Mouse (Mus musculus): Measurements from ENCODE around the gene Noc4l. TPM values are rescaled to one million over a fixed set of nuclear protein-coding genes. Genes with fewer than 3 reads are reported as not detected.

Gene Noc4l
- polyA plus RNA-seq (2016; fragmentation: Nextera tagmentation; extraction: Ambion mirVana): 58.3 and 61.1 TPM in 2 replicates

DNA sequence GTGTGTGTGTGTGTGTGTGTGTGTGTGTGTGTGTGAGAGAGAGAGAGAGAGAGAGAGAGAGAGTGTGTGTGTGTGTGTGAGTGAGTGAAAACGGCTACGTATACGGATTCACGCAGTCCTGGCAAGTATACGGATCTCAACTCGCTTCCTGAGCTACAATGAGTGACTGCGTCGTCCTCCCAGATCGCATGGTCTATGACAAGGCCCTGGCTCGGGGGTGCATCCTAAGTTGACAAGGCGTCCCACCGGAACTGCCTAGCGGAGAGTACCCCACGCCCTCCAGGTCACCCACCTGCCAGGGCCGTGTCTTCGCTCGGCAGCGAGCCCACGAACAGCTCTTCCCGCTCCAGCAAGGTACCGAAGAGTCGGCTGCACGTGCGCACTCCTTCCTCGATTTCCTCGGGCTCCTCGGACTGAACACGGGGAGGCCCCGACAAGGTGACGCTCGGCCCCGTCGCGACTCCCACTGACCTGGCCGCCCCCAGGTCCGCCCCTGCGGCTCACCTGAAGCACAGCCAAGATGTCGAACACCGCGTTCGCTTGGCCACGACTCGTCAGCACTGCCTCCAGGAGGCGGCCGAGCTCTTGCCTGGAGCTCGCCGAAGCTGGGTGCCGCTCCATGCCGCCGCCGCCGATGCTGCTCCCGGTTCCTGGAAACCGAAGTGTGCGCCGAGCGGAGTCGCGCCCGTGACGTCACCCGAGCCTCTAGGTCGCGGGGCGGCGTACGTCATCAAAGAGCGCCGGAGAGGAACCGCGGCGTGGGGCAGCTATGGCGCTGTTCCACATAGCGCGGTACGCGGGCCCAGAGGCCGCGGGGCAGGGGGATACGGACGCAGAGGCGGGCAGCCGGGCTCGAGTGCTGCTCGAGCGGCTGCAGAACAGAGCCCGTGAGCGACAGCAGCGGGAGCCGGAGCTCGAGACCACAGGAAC is at the start of gene Noc4l, which contains the start of gene Ddx51:
Gene Noc4l, minus strand, starts transcription at position 699 of the 930 bp plus-strand sequence.
Gene Ddx51, plus strand, starts transcription at position 733 of the 930 bp plus-strand sequence.
- under 1% methylated on average over 91 of the region's 91 CpGs for WGBS

DNA sequence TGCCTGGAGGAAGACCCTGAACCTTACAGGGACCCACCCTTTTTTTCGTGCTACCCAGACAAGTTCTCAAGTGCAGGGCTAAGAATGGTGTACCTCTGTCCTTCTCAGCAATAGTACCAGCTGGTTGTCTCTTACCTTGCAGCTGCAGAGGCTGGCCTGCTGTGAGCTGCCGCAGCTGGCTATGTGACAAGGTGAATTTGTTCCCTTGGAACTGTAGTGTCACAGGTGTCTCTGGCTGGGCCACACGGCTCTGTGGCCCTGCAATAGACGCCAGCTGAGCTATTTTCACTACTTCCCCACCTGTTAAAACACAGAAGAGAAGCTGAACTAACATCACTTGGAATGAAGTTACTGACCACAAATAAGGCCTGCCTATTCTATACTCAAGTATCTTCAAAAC is 45.4 kb upstream of the Noc4l start:
- H3K4me3 ChIP-seq (replicated peaks): no peak overlapping the region
- H3K27me3 ChIP-seq: no peaks in the 10 kb centered on the region
- no peak for ATAC-seq (ENCODE audit: low FRiP score)
- no peak overlapping the region for H3K9ac ChIP-seq
- peaks cover 93% of the 10 kb centered on the region for H3K36me3 ChIP-seq (replicated peaks)
- no peaks in the 10 kb centered on the region for H3K9me3 ChIP-seq
- H3K27ac ChIP-seq: no peak overlapping the region
- WGBS: 92% methylated on average over 4 of the region's 4 CpGs
- no peak overlapping the region for H3K4me2 ChIP-seq
- H3K4me1 ChIP-seq: no peaks in the 10 kb centered on the region

More for the DNA sequence above, at the start of gene Noc4l, which contains the start of gene Ddx51:
- Histone ChIP-seq H3K9me3 (no peaks in the 10 kb centered on the region), H3K9ac (peak within 1 kb of the TSS; percentile 82), H3K4me1 (peaks cover 18% of the 10 kb centered on the region), H3K4me2 (peak within 1 kb of the TSS; percentile 92), H3K27ac (peak within 1 kb of the TSS; percentile 13; the same call in 1 of the 2 replicates), H3K36me3 (replicated peaks) (peaks cover 71% of the 10 kb centered on the region), H3K27me3 (no peaks in the 10 kb centered on the region), H3K4me3 (replicated peaks) (peak within 1 kb of the TSS; percentile 95)
- ATAC-seq (ENCODE audit: low FRiP score): peak; percentile 88

DNA sequence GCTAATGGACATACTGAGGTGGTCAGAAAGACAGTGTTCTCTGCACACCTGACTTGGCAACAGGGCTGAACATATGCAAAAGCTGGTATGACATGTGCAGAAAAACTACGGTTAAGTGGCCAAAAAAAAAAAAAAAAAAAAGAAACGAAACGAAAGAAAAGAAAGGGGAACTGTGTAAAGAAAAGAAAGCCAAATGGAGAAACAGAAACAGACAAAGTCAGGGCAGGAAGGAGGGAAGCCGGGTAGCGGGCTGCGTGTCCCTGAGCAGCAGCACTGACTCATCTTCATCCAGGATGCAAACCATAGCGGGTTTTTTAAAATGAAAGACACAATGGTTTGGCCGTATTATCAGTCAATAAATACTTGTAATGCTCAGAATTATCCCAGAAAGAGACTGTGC is 28.8 kb upstream of the Noc4l start:
- ATAC-seq (ENCODE audit: low FRiP score): no peak
- H3K36me3 ChIP-seq (replicated peaks): peaks cover 91% of the 10 kb centered on the region
- H3K4me1 ChIP-seq: no peaks in the 10 kb centered on the region
- H3K4me3 ChIP-seq (replicated peaks): no peak overlapping the region
- H3K9ac ChIP-seq: no peak overlapping the region
- H3K4me2 ChIP-seq: no peak overlapping the region
- H3K9me3 ChIP-seq: no peaks in the 10 kb centered on the region
- H3K27me3 ChIP-seq: no peaks in the 10 kb centered on the region
- 94% methylated on average over 8 of the region's 8 CpGs for WGBS
- no peak overlapping the region for H3K27ac ChIP-seq

DNA sequence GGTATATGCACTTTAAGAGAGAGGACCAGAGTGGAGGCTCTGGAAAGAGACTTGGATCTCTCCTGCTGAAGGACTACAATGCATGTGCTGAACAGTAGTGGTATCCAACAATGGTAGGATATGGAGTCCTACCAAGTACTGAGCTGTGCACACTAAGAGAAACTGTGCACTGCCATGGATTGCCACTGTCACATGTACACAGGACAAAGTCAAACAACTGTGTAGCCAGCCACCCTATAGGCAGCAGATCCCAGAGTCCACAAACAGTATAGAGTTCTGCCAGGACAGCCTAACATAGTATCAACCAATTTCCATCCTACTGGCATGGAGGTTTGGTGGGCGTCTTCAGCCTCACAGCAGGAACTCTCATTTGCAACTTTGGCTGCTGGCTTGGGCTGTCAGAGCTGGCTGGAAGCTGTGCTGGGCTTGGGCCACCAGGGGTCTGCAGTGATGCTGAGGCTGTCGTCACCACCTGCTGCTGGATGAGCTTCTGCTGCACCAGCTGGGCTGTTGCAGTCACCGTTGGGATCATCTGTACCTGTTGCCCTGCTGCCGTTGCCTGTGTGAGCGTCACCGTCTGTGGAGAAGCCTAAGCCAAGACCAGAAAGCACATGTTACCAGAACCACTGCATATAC is 12.4 kb upstream of the Noc4l start:
- H3K4me1 ChIP-seq: no peaks in the 10 kb centered on the region
- no peak overlapping the region for H3K27ac ChIP-seq
- no peak overlapping the region for H3K9ac ChIP-seq
- 70% methylated on average over 6 of the region's 6 CpGs for WGBS
- H3K4me2 ChIP-seq: no peak overlapping the region
- ATAC-seq (ENCODE audit: low FRiP score): no peak
- H3K27me3 ChIP-seq: no peaks in the 10 kb centered on the region
- H3K4me3 ChIP-seq (replicated peaks): no peak overlapping the region
- H3K9me3 ChIP-seq: no peaks in the 10 kb centered on the region
- H3K36me3 ChIP-seq (replicated peaks): peaks cover 89% of the 10 kb centered on the region

DNA sequence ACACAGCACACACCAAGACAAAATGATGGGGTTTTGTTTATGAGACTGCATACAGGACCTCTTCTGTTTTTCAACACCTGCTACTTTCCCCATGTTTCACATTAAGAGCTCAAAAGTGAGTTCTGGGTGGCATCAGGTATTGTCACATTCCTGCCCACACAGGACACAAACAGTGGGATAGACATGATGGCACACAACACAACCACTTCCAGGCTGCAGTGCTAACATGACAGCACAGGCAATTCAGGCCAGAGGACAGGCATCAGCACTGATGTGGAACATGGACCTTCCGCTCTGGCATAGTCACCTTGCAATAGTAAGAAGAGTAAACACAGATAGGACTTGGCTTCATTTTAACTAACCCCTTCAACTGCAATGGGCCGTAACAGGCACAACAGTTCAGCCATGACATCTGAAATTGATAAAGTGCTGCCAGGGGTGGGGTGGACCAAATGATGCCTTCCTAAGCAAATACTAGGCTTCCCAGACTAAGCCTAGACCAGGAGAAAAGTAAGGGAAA is 11.6 kb upstream of the Noc4l start:
- Histone ChIP-seq H3K27me3 (no peaks in the 10 kb centered on the region), H3K4me2 (no peak overlapping the region), H3K9me3 (no peaks in the 10 kb centered on the region), H3K4me1 (no peaks in the 10 kb centered on the region), H3K9ac (no peak overlapping the region), H3K27ac (no peak overlapping the region), H3K4me3 (replicated peaks) (no peak overlapping the region), H3K36me3 (replicated peaks) (peaks cover 89% of the 10 kb centered on the region)
- WGBS: 97% methylated on average over 2 of the region's 2 CpGs
- ATAC-seq (ENCODE audit: low FRiP score): no peak

DNA sequence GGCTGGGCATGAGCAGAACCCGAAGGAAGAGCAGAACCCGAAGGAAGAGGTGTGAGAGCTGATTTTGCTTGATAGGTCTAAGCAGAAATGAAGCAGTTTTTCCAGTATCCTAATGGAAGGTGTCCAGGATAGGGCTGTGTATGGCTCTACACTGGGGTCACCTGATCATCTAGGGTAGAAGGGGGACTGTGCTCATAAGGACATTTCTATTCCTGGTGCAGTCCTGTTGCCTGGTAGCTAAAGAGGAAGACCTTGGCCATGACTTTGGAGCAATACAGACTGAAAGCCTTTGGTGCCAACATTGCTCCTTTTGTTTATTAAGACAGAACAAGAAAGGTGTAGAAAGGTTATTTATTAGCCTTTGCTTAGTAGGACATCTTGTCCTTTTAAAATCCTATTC is 10.8 kb upstream of the Noc4l start:
- ATAC-seq (ENCODE audit: low FRiP score): no peak
- WGBS: 98% methylated on average over 2 of the region's 2 CpGs
- Histone ChIP-seq H3K36me3 (replicated peaks) (peaks cover 89% of the 10 kb centered on the region), H3K4me3 (replicated peaks) (no peak overlapping the region), H3K9me3 (no peaks in the 10 kb centered on the region), H3K4me1 (no peaks in the 10 kb centered on the region), H3K9ac (no peak overlapping the region), H3K27me3 (no peaks in the 10 kb centered on the region), H3K4me2 (no peak overlapping the region), H3K27ac (no peak overlapping the region)

DNA sequence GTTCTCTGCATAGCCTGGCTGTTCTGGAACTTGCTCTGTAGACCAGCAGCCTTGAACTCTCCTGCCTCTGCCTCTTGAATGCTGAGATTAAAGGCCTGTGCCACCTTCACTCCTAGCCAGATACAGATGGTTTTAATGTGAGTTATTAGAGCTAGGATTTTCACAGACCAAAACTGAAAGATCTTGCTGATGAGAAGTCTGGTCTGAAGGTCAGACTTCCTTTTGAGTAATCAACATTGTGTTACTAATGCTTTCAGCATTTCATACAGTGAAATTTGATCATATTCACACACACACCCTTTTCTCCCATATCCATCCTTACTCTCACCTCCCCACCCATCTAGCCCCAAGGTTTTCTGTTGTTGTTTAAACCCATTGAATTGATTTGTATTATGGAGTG is 6.5 kb upstream of the Noc4l start:
- Histone ChIP-seq H3K4me3 (replicated peaks) (no peak overlapping the region), H3K27ac (no peak overlapping the region), H3K9ac (no peak overlapping the region), H3K4me2 (no peak overlapping the region), H3K9me3 (no peaks in the 10 kb centered on the region), H3K27me3 (no peaks in the 10 kb centered on the region), H3K4me1 (no peaks in the 10 kb centered on the region), H3K36me3 (replicated peaks) (peaks cover 88% of the 10 kb centered on the region)
- no peak for ATAC-seq (ENCODE audit: low FRiP score)

DNA sequence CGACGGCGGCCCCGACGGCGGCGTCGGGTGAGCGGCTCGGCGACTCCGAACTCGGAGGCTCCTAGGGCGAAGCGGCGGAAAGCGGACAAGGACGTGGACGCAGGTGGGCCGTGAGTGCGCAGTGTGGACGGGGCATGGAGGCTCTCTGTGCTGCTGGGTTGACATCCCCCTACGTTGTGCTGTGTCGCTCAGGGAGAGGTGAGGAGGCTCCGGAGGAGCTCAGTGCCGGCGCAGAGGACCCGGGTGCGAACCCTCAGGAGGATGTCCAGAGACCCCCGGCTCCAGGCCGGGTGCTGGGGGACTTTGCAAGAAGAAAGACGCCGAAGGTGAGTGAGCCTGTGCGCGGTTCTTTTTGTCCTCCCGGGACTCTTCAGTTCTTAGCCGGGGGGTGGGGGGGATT is 469 bp upstream of the Noc4l start:
- no peaks in the 10 kb centered on the region for H3K9me3 ChIP-seq
- peak; percentile 56 for ATAC-seq (ENCODE audit: low FRiP score)
- H3K36me3 ChIP-seq (replicated peaks): peaks cover 71% of the 10 kb centered on the region
- WGBS: 2% methylated on average over 37 of the region's 37 CpGs
- peak overlapping the region; percentile 92 for H3K4me2 ChIP-seq
- H3K4me1 ChIP-seq: peaks cover 18% of the 10 kb centered on the region
- peak overlapping the region; percentile 82 for H3K9ac ChIP-seq
- no peaks in the 10 kb centered on the region for H3K27me3 ChIP-seq
- peak overlapping the region; percentile 6; the same call in 1 of the 2 replicates for H3K27ac ChIP-seq
- peak overlapping the region; percentile 95 for H3K4me3 ChIP-seq (replicated peaks)

DNA sequence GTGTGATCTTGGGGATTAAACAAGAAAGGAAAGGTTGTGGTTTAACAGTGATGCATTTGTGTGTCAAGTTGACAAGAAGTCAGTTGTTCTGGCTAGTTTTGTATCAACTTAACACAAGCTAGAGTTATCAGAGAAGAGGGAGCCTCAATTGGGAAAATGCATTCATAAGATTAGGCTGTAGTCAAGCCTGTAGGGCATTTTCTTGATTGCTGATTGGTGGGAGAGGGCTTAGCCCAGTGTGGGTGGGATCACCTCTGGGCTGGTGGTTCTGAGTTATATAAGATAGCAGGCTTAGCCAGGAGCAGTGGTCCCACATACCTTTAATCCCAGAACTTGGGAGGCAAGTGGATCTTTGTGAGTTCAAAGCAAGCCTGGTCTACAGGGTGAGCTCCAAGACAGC is 6.8 kb downstream of the Noc4l start:
- Histone ChIP-seq H3K4me3 (replicated peaks) (no peak overlapping the region), H3K27ac (no peak overlapping the region), H3K36me3 (replicated peaks) (peaks cover 59% of the 10 kb centered on the region), H3K9me3 (no peaks in the 10 kb centered on the region), H3K9ac (no peak overlapping the region), H3K4me2 (no peak overlapping the region), H3K27me3 (no peaks in the 10 kb centered on the region), H3K4me1 (no peaks in the 10 kb centered on the region)
- ATAC-seq (ENCODE audit: low FRiP score): no peak

DNA sequence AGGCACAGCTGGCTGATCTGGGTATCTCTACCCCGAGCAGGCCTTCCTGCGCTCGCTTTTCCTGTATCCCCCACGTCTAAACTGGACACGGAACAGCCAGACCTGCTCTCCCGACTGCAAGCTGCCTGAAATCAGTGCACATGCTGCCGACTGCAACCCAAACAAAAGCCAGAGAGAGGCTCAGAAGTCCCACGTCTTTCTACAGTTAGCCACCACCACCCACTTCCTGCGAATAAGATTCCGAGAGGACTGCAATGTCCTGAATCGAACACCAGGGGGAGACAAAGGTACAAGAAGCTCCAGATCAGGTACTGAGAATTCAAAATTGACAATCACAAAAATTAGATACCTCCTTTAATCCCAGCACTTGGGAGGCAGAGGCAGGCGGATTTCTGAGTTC is 13.8 kb downstream of the Noc4l start:
- Histone ChIP-seq H3K4me3 (replicated peaks) (no peak overlapping the region), H3K4me1 (0 out of 2 replicates have a peak, but pooled peaks cover 2% of the 10 kb centered on the region), H3K27me3 (peaks cover 5% of the 10 kb centered on the region; the same call in 1 of the 2 replicates), H3K27ac (no peak overlapping the region), H3K4me2 (peak overlapping the region; percentile 30; the same call in 1 of the 2 replicates), H3K9ac (no peak overlapping the region), H3K9me3 (no peaks in the 10 kb centered on the region), H3K36me3 (replicated peaks) (no peaks in the 10 kb centered on the region)
- no peak for ATAC-seq (ENCODE audit: low FRiP score)
- 25% methylated on average over 12 of the region's 12 CpGs for WGBS

DNA sequence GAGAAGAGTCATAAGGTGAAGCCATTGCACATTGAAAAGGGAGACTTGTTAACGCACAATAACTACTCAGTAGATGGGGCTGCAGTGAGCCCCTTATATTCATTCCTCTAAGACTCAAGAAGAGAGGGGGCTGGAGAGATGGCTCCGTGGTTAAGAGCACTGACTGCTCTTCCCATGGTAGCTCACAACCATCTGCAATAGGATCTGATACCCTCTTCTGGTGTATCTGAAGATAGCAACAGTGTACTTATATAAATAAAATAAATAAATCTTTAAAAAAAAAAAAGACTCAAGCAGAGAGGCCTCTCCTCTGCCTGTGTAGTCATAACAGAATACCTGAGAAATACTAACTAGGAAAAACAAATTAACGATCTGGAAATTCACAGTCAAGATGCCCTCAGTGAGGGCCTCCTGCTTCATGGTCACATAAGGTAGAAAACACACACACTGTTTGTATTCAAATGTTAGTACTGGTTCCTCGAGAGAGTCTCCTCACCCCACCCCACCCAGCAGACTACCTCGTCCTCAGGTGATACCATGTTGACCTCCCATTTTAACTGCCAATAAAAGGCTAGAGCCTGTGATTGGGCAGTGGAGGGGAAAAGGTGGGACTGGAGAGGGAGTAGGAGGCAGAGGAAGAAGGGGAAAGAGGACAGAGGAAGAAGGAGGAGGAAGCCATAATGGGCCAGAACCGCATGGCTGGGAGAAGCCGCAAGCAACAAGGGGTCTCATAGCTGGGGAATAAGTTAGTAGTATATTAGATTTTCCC is 14.7 kb downstream of the Noc4l start:
- H3K27me3 ChIP-seq: peaks cover 5% of the 10 kb centered on the region; the same call in 1 of the 2 replicates
- H3K36me3 ChIP-seq (replicated peaks): no peaks in the 10 kb centered on the region
- no peaks in the 10 kb centered on the region for H3K9me3 ChIP-seq
- no peak overlapping the region for H3K4me2 ChIP-seq
- no peak overlapping the region for H3K27ac ChIP-seq
- H3K4me1 ChIP-seq: 0 out of 2 replicates have a peak, but pooled peaks cover 2% of the 10 kb centered on the region
- ATAC-seq (ENCODE audit: low FRiP score): no peak
- H3K4me3 ChIP-seq (replicated peaks): no peak overlapping the region
- no peak overlapping the region for H3K9ac ChIP-seq
- WGBS: 82% methylated on average over 7 of the region's 7 CpGs

Data from forebrain, embryonic 12.5 days (tissue).